Mouse (Mus musculus) hematopoietic stem cell, adult 5-6 weeks (primary cell): Measurements from ENCODE around the gene Wnt3. TPM values are rescaled to one million over a fixed set of nuclear protein-coding genes. Genes with fewer than 3 reads are reported as not detected.

Experiments used
- total RNA-seq: library from RNA; stranded (forward); fragments of 172-1452, 232-1000 nt; gene quantifications from 2 replicates; pipeline ENCODE4 v1.2.3, GENCODE M21; 2017

Wnt3 gene
- total RNA-seq, 1 experiment from 2014 or later: not detected

Other genes starting within 250 kb of the Wnt3 start
- not detected in 2 replicates for gene Gm884, start 153.0 kb upstream of the Wnt3 start, total RNA-seq
- gene Lyzl6, start 135.3 kb upstream of the Wnt3 start, total RNA-seq: not detected in 2 replicates
- gene Rprml, start 124.6 kb upstream of the Wnt3 start, total RNA-seq: not detected in 2 replicates
- gene Gosr2, start 76.3 kb upstream of the Wnt3 start, total RNA-seq: 44.7 and 55.5 TPM in 2 replicates
- not detected in 2 replicates for gene Wnt9b, start 24.3 kb upstream of the Wnt3 start, total RNA-seq
- 22.8 and 29.5 TPM in 2 replicates for gene Nsf, start 179.9 kb downstream of the Wnt3 start, total RNA-seq
- gene Arf2, start 192.6 kb downstream of the Wnt3 start, total RNA-seq: 36.6 and 39.3 TPM in 2 replicates